Mouse (Mus musculus): ENCODE data around the gene Urah. TPM values are rescaled to one million over a fixed set of nuclear protein-coding genes. Genes with fewer than 3 reads are reported as not detected.
A peak's percentile ranks its signal among the peaks of the same experiment; 100 is the strongest.

Urah gene
- polyA plus RNA-seq, 1 experiment from 2014 or later = 6.1 TPM

DNA sequence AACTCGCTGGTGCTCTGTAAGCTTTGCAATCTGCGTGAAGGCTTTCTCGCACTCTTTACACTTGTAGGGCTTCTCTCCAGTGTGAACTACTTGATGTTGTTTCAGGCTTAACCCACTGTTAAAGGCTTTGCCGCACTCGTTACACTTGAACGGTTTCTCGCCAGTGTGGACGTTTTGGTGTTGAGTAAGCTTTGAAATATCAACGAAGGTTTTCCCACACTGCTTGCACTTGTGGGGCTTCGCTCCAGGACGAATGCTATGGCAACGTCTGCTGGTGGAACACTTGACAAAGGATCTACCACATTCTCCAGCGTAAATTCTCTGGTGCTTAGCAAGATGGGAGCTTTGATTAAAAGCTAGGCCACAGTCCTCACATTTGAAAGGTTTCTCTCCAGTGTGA is 23.1 kb upstream of the Urah start:
- H3K9me3 ChIP-seq (ENCODE audit: control insufficient read depth, low read length) = no peaks in the 10 kb centered on the region
- WGBS = 89% methylated on average over 13 of the region's 13 CpGs
- no peaks in the 10 kb centered on the region for H3K27me3 ChIP-seq (replicated peaks; ENCODE audit: control insufficient read depth, insufficient read depth, low read length)
- no peak for ATAC-seq
- no peak overlapping the region for H3K4me3 ChIP-seq (ENCODE audit: low read length)
- no peaks in the 10 kb centered on the region for H3K4me1 ChIP-seq (ENCODE audit: control insufficient read depth, insufficient read depth, low read length)
- H3K27ac ChIP-seq (ENCODE audit: low read length) = no peak overlapping the region
- no peak overlapping the region for H3K9ac ChIP-seq (ENCODE audit: low read depth, low read length)
- no peak overlapping the region for H3K4me2 ChIP-seq (ENCODE audit: low read depth, low read length)
- no peaks in the 10 kb centered on the region for H3K36me3 ChIP-seq (ENCODE audit: control insufficient read depth, insufficient read depth, low read length)

DNA sequence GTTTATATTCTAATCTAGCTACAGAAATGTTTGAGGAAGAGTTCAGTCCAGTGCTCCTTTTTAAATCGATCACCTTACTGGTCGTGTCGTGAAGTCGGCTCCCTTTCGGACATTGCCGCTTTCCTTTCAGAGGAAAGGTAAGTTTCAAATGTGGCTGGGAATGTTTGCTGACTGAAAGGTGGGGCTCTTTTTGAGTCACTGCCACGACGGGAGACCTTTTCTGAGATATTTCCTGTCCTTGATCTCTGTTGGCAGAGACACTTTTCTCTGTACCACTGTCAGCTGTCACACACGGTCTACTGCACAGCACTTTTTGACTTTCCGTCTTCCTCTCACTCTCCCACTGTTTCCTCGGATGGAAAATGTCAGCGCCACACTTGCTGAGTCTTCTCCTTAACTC is 22.0 kb upstream of the Urah start:
- Histone ChIP-seq H3K9me3 (ENCODE audit: control insufficient read depth, low read length) (no peaks in the 10 kb centered on the region), H3K9ac (ENCODE audit: low read depth, low read length) (no peak overlapping the region), H3K27me3 (replicated peaks; ENCODE audit: control insufficient read depth, insufficient read depth, low read length) (no peaks in the 10 kb centered on the region), H3K36me3 (ENCODE audit: control insufficient read depth, insufficient read depth, low read length) (no peaks in the 10 kb centered on the region), H3K4me2 (ENCODE audit: low read depth, low read length) (no peak overlapping the region), H3K27ac (ENCODE audit: low read length) (no peak overlapping the region), H3K4me1 (ENCODE audit: control insufficient read depth, insufficient read depth, low read length) (no peaks in the 10 kb centered on the region), H3K4me3 (ENCODE audit: low read length) (no peak overlapping the region)
- 88% methylated on average over 12 of the region's 12 CpGs for WGBS
- ATAC-seq = no peak

DNA sequence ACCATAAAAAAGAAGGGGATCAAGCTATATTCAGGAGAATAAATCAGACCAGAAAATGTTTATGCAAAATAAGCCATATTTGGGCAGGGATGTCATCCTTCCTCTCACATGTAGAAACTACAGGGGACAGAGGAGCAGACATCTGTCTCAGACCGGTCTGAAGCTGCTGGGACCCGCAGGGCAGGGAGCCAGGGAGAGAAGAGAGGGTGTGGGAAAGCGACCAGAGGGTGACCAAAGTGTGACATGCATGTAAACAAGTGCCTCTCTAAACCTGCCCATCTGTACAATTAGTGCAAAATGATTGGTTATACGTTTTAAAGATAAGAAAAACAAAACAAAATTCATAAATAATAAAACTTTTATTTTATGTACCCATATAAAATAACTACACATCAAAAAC is 14.6 kb upstream of the Urah start:
- Histone ChIP-seq H3K9ac (ENCODE audit: low read depth, low read length) (no peak overlapping the region), H3K36me3 (ENCODE audit: control insufficient read depth, insufficient read depth, low read length) (no peaks in the 10 kb centered on the region), H3K27me3 (replicated peaks; ENCODE audit: control insufficient read depth, insufficient read depth, low read length) (no peaks in the 10 kb centered on the region), H3K4me3 (ENCODE audit: low read length) (no peak overlapping the region), H3K27ac (ENCODE audit: low read length) (no peak overlapping the region), H3K9me3 (ENCODE audit: control insufficient read depth, low read length) (no peaks in the 10 kb centered on the region), H3K4me2 (ENCODE audit: low read depth, low read length) (no peak overlapping the region), H3K4me1 (ENCODE audit: control insufficient read depth, insufficient read depth, low read length) (peaks cover 9% of the 10 kb centered on the region)
- 55% methylated on average over 4 of the region's 4 CpGs for WGBS
- no peak for ATAC-seq

DNA sequence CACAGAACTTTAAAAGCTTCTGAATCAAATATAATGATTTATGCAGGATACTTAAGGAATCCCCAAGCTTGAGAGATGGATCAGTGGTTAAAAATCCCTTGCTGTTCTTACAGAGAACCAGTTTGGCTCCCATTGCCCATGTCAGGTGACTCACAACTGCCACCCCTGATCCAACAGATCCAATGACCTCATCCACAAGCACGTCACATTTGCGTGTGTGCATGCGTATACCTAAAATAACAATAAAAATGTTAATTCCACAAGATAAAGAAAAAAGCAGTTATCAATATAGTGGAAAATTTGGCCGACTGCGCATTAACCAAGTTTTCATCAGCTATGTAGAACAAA is 13.5 kb upstream of the Urah start:
- H3K36me3 ChIP-seq (ENCODE audit: control insufficient read depth, insufficient read depth, low read length) = no peaks in the 10 kb centered on the region
- H3K4me3 ChIP-seq (ENCODE audit: low read length) = peak overlapping the region; percentile 47
- no peaks in the 10 kb centered on the region for H3K9me3 ChIP-seq (ENCODE audit: control insufficient read depth, low read length)
- WGBS = 52% methylated on average over 5 of the region's 5 CpGs
- H3K27me3 ChIP-seq (replicated peaks; ENCODE audit: control insufficient read depth, insufficient read depth, low read length) = no peaks in the 10 kb centered on the region
- no peak overlapping the region for H3K9ac ChIP-seq (ENCODE audit: low read depth, low read length)
- peaks cover 9% of the 10 kb centered on the region for H3K4me1 ChIP-seq (ENCODE audit: control insufficient read depth, insufficient read depth, low read length)
- H3K27ac ChIP-seq (ENCODE audit: low read length) = no peak overlapping the region
- no peak for ATAC-seq
- H3K4me2 ChIP-seq (ENCODE audit: low read depth, low read length) = peak overlapping the region; percentile 66

DNA sequence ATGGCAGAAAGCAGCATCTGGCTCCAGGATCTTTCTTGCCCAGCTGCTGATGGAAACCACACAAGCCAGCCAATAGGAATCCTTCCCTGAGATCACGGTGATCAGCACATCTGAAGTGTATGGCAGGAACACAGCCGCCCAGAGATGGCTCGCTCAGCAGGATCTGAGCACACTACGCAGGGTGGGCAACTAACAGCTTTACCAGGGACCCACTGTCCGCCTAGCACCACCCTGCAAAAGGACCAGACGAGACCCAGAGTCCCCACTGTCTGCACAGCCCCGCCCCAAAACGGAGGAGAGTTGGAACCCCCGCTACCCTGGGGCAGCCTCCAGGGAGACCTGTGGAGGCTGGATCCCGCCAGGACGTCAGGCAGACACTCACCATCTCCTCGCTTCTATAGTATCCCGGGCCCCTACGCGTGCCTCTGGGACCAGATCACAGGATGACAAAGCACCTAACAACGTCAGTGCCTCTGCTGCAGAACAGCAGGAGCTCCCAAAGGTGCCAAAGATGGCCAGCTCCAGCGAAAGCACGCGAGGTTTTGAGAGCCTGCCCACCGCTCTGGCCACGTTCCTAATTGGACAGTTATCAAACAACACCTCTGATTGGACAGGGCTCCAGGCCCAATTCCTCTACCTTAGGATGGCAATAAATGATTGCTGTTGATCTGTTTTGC is 13.0 kb upstream of the Urah start, which contains the start of gene Zfp941:
Gene Zfp941, minus strand, starts transcription at position 526 of the 677 bp plus-strand sequence.
- H3K4me1 ChIP-seq (ENCODE audit: control insufficient read depth, insufficient read depth, low read length) = peaks cover 9% of the 10 kb centered on the region
- ATAC-seq = peak; percentile 72
- no peaks in the 10 kb centered on the region for H3K27me3 ChIP-seq (replicated peaks; ENCODE audit: control insufficient read depth, insufficient read depth, low read length)
- H3K9me3 ChIP-seq (ENCODE audit: control insufficient read depth, low read length) = no peaks in the 10 kb centered on the region
- peak within 1 kb of the TSS; percentile 53 for H3K9ac ChIP-seq (ENCODE audit: low read depth, low read length)
- H3K36me3 ChIP-seq (ENCODE audit: control insufficient read depth, insufficient read depth, low read length) = no peaks in the 10 kb centered on the region
- H3K27ac ChIP-seq (ENCODE audit: low read length) = no peak within 1 kb of the TSS
- WGBS = 2% methylated on average over 21 of the region's 21 CpGs
- H3K4me3 ChIP-seq (ENCODE audit: low read length) = peak within 1 kb of the TSS; percentile 47
- peak within 1 kb of the TSS; percentile 66 for H3K4me2 ChIP-seq (ENCODE audit: low read depth, low read length)

DNA sequence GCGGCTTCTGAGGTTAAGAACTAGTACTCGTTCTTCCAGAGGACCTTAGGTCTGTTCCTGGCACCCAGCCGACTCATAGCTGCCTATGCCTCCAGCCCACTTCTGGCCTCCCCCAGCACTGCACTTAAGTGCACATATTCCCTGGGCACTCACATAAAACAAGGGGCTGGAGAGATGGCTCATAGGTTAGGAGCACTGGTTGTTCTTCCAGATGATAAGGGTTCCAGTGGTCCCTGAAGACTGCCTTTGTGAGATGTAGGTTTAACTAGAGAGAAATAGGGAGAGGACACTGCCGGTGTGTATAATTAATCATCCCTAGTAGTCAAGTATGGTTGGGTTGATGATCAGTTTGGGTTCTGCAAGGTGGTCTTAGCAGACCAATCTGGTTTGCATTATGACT is 12.1 kb upstream of the Urah start:
- Histone ChIP-seq H3K9me3 (ENCODE audit: control insufficient read depth, low read length) (no peaks in the 10 kb centered on the region), H3K27ac (ENCODE audit: low read length) (no peak overlapping the region), H3K36me3 (ENCODE audit: control insufficient read depth, insufficient read depth, low read length) (no peaks in the 10 kb centered on the region), H3K4me3 (ENCODE audit: low read length) (no peak overlapping the region), H3K4me2 (ENCODE audit: low read depth, low read length) (no peak overlapping the region), H3K4me1 (ENCODE audit: control insufficient read depth, insufficient read depth, low read length) (peaks cover 9% of the 10 kb centered on the region), H3K9ac (ENCODE audit: low read depth, low read length) (no peak overlapping the region), H3K27me3 (replicated peaks; ENCODE audit: control insufficient read depth, insufficient read depth, low read length) (no peaks in the 10 kb centered on the region)
- no peak for ATAC-seq
- WGBS = 91% methylated on average over 4 of the region's 4 CpGs

DNA sequence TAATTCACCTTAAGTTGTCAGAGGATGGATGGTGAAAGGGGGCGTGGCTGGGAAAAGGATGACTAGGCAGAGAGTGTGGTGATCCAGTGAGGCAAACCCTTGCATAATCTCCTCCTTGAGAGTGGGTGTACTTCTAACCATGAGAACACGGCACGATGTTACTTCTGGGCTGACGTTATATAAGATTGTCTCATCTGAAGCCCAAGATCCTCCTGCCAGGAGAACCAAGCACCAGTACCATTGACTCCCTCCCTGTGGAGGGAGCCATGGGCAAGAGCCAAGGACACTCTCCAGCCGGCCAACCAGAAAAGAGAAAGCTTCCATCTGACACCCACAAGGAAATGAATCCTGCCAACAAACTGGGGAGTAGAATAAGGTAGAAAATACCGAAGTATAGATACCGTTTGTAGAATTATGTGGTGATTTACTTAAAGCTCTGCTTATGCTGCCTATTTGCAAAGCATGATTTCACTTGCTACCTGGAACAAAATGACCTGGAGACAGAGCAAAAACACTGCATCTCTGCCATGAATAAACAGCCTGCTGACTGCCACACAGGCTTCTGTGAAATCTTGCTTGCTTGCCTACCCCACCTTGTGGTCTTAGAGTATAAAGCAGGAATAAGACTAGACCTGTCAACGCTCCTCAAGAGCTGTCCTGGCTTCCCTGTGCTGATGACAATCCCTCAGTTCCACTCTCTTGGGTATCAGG is 6.5 kb upstream of the Urah start:
- Histone ChIP-seq H3K9ac (ENCODE audit: low read depth, low read length) (no peak overlapping the region), H3K27ac (ENCODE audit: low read length) (0 out of 2 replicates have a peak overlapping the region, but pooled peaks have one; percentile 42), H3K27me3 (replicated peaks; ENCODE audit: control insufficient read depth, insufficient read depth, low read length) (no peaks in the 10 kb centered on the region), H3K4me2 (ENCODE audit: low read depth, low read length) (0 out of 2 replicates have a peak overlapping the region, but pooled peaks have one; percentile 37), H3K36me3 (ENCODE audit: control insufficient read depth, insufficient read depth, low read length) (no peaks in the 10 kb centered on the region), H3K4me1 (ENCODE audit: control insufficient read depth, insufficient read depth, low read length) (no peaks in the 10 kb centered on the region), H3K4me3 (ENCODE audit: low read length) (peak overlapping the region; percentile 21; the same call in 1 of the 2 replicates), H3K9me3 (ENCODE audit: control insufficient read depth, low read length) (no peaks in the 10 kb centered on the region)
- peak; percentile 90 for ATAC-seq
- WGBS = 26% methylated on average over 8 of the region's 8 CpGs

DNA sequence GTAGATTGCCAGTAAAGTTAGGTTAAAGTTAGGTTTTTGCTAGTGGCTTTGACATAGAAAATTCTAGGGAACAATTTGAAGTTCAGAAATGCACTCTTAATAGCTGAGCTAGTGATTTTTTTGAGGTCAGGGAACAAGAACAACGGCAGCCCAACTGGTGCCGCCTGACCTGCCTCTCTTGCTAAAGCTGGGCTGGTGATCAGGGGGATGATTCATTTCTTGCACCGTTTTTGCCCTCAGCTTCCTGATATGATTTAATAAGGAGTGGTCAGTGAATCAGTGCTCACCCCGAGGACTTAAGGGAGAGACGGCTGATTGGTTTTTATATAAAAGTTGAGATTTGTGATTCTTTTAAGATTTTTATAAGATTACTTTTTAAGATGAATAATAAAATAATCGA is 3.4 kb upstream of the Urah start:
- no peak overlapping the region for H3K4me2 ChIP-seq (ENCODE audit: low read depth, low read length)
- WGBS = 53% methylated on average over 6 of the region's 6 CpGs
- H3K36me3 ChIP-seq (ENCODE audit: control insufficient read depth, insufficient read depth, low read length) = no peaks in the 10 kb centered on the region
- no peaks in the 10 kb centered on the region for H3K4me1 ChIP-seq (ENCODE audit: control insufficient read depth, insufficient read depth, low read length)
- no peak for ATAC-seq
- no peak overlapping the region for H3K9ac ChIP-seq (ENCODE audit: low read depth, low read length)
- H3K27ac ChIP-seq (ENCODE audit: low read length) = no peak overlapping the region
- no peaks in the 10 kb centered on the region for H3K9me3 ChIP-seq (ENCODE audit: control insufficient read depth, low read length)
- no peak overlapping the region for H3K4me3 ChIP-seq (ENCODE audit: low read length)
- H3K27me3 ChIP-seq (replicated peaks; ENCODE audit: control insufficient read depth, insufficient read depth, low read length) = no peaks in the 10 kb centered on the region

DNA sequence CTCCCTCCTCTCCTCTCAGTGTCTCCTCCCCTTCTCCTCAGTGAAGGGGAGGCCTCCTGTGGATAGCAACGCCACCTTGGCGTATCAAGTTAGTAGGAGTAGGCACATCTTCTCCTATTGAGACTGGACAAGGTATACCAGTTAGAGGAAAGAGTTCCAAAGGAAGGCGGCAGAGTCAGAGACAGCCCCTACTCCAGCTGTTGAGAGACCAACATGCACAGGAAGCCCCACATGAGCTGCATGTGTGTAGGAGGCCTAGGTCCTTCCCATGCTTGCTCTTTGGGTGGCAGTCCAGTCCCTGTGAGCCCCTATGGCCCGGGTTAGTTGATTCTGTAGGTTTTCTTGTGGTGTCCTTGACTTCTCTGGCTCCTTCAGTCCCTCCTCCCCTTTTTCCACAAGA is 1.5 kb upstream of the Urah start:
- no peaks in the 10 kb centered on the region for H3K27me3 ChIP-seq (replicated peaks; ENCODE audit: control insufficient read depth, insufficient read depth, low read length)
- H3K9me3 ChIP-seq (ENCODE audit: control insufficient read depth, low read length) = no peaks in the 10 kb centered on the region
- no peak overlapping the region for H3K4me2 ChIP-seq (ENCODE audit: low read depth, low read length)
- no peak overlapping the region for H3K4me3 ChIP-seq (ENCODE audit: low read length)
- 93% methylated on average over 4 of the region's 4 CpGs for WGBS
- no peak overlapping the region for H3K27ac ChIP-seq (ENCODE audit: low read length)
- no peaks in the 10 kb centered on the region for H3K4me1 ChIP-seq (ENCODE audit: control insufficient read depth, insufficient read depth, low read length)
- no peak overlapping the region for H3K9ac ChIP-seq (ENCODE audit: low read depth, low read length)
- no peaks in the 10 kb centered on the region for H3K36me3 ChIP-seq (ENCODE audit: control insufficient read depth, insufficient read depth, low read length)
- no peak for ATAC-seq
